ENCODE assay signal across 7 mouse cellular contexts in the genomic region with DNA sequence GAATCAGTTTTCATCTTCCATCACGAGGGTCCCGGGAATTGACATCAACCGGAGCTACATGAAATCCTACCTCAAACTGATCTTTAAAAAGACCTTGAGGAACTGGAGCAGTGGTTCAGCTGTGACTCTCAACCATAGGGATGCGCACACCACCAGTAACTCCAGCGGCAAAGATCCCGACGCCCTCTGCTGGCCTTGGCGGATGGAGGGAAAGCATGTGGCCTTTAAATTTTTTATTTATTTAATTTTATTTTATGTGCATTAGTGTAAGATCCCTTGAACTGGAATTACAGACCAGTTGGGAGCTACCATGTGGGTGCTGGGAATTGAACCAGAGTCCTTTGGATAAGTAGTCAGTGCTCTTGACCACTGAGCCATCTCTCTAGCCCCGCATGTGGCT. TPM values are rescaled to one million over a fixed set of nuclear protein-coding genes. Genes with fewer than 3 reads are reported as not detected.
DNase-seq lines count a peak whose midpoint lies in the region; ATAC-seq and TF ChIP-seq lines count a peak whose summit lies in the region.

No protein-coding gene starts in this region.

- TF ChIP-seq CTCF in layer of hippocampus, adult 2 months (conservative IDR thresholded peaks at IDR 0.05), result no peak

- peak overlapping the region; percentile 43 for H3K4me2 ChIP-seq in lung, embryonic 16.5 days (ENCODE audit: low read depth, low read length)
- peak overlapping the region; percentile 38 for H3K4me2 ChIP-seq in forebrain, embryonic 16.5 days (ENCODE audit: low read length)

- H3K27ac ChIP-seq in lung, embryonic 16.5 days (ENCODE audit: low read length), result peak overlapping the region; percentile 76
- H3K27ac ChIP-seq in forebrain, embryonic 16.5 days (ENCODE audit: low read length), result peak overlapping the region; percentile 92
- peak overlapping the region; percentile 82 for H3K27ac ChIP-seq in layer of hippocampus, adult 2 months
- peak overlapping the region; percentile 78 for H3K27ac ChIP-seq in macrophage

- DNase-seq in lung, adult 18-20 months, result no peak
- peak; percentile 56 to 70 for DNase-seq in cerebellum, adult 18-20 months
- DNase-seq in layer of hippocampus, adult 2 months (ENCODE audit: low spot score in 2 of 2), result peak; percentile 63

- H3K4me1 ChIP-seq in lung, embryonic 16.5 days (replicated peaks; ENCODE audit: control insufficient read depth, insufficient read depth, low read length), result peaks cover 33% of the 10 kb centered on the region
- H3K4me1 ChIP-seq in forebrain, embryonic 16.5 days (replicated peaks; ENCODE audit: control insufficient read depth, insufficient read depth, low read length), result peaks cover 44% of the 10 kb centered on the region

- H3K36me3 ChIP-seq in lung, embryonic 16.5 days (ENCODE audit: control insufficient read depth, insufficient read depth, low read length), result peaks cover 11% of the 10 kb centered on the region; the same call in 1 of the 2 replicates
- peaks cover 6% of the 10 kb centered on the region; the same call in 1 of the 2 replicates for H3K36me3 ChIP-seq in forebrain, embryonic 16.5 days (ENCODE audit: control insufficient read depth, insufficient read depth)
- peaks cover 16% of the 10 kb centered on the region for H3K36me3 ChIP-seq in macrophage (ENCODE audit: inconsistent target)

- no peaks in the 10 kb centered on the region for H3K9me3 ChIP-seq in lung, embryonic 16.5 days (ENCODE audit: control insufficient read depth, low read length)
- no peaks in the 10 kb centered on the region for H3K9me3 ChIP-seq in forebrain, embryonic 16.5 days (ENCODE audit: control insufficient read depth, low read length)

- 15% methylated on average over 9 of the region's 9 CpGs for WGBS in lung, embryonic 16.5 days
- 11% methylated on average over 9 of the region's 9 CpGs for WGBS in forebrain, embryonic 16.5 days
- WGBS in macrophage (ENCODE audit: missing documents), result 22% methylated on average over 9 of the region's 9 CpGs

- peaks cover 33% of the 10 kb centered on the region for H3K79me2 ChIP-seq in macrophage (ENCODE audit: inconsistent target)

- no peaks in the 10 kb centered on the region for H3K27me3 ChIP-seq in lung, embryonic 16.5 days (ENCODE audit: control insufficient read depth, insufficient read depth, low read depth, low read length)
- H3K27me3 ChIP-seq in forebrain, embryonic 16.5 days (replicated peaks; ENCODE audit: control insufficient read depth, insufficient read depth, low read length), result no peaks in the 10 kb centered on the region

- peak overlapping the region; percentile 25; the same call in 1 of the 2 replicates for H3K4me3 ChIP-seq in lung, embryonic 16.5 days (ENCODE audit: low read length)
- H3K4me3 ChIP-seq in forebrain, embryonic 16.5 days (replicated peaks; ENCODE audit: low read length), result peak overlapping the region; percentile 3; the same call in 1 of the 2 replicates
- H3K4me3 ChIP-seq in layer of hippocampus, adult 2 months, result peak overlapping the region; percentile 21; the same call in 1 of the 2 replicates
- peak overlapping the region; percentile 52; the same call in 1 of the 2 replicates for H3K4me3 ChIP-seq in macrophage (ENCODE audit: inconsistent target)

- ATAC-seq in lung, embryonic 16.5 days (ENCODE audit: low read depth), result no peak
- ATAC-seq in forebrain, embryonic 16.5 days, result peak; percentile 1; the same call in 1 of the 2 replicates
- ATAC-seq in inflammation-experienced regulatory T-cells, adult 6 months, result no peak

- peak overlapping the region; percentile 46 for H3K9ac ChIP-seq in lung, embryonic 16.5 days (ENCODE audit: low read length)
- H3K9ac ChIP-seq in forebrain, embryonic 16.5 days (replicated peaks; ENCODE audit: low read depth, low read length), result no peak overlapping the region

RNA-seq across cellular contexts. Expression of a gene that starts 1.2 kb away (rescaled TPM):
- 11.0 and 12.1 TPM in 2 replicates for polyA plus RNA-seq in lung, embryonic 16.5 days (2015; fragmentation: Nextera tagmentation; extraction: Ambion mirVana)
- polyA plus RNA-seq in forebrain, embryonic 16.5 days (2015; fragmentation: Nextera tagmentation; extraction: Ambion mirVana), result 23.4 and 24.5 TPM in 2 replicates
- total RNA-seq in layer of hippocampus, adult 2 months (2021), result 10 to 100 TPM; 36.4 to 37.1 TPM
- 10 to 100 TPM in 9 of 26 experiments, 1 to 10 TPM in 17; 2.4 to 25.8 (median 7.7) TPM for total RNA-seq in macrophage (2018; cell fraction: chromatin; rRNA removed)
- 10 to 100 TPM in 17 of 26 experiments, 1 to 10 TPM in 9; 4.7 to 16.4 (median 11.9) TPM for total RNA-seq in macrophage (2018; cell fraction: cytosol; rRNA removed)
- total RNA-seq in macrophage (2018; cell fraction: nucleus; rRNA removed), result 10 to 100 TPM in 15 of 26 experiments, 1 to 10 TPM in 11; 5.5 to 23.2 (median 10.6) TPM
- polyA plus RNA-seq in macrophage (2018), result 6.6 to 13.3 TPM (median 10.2 TPM) in 3 replicates
- polyA plus RNA-seq in inflammation-experienced regulatory T-cells, adult 6 months (2017; shearing (Covaris generic)), result 1 to 10 TPM; 4.9 to 6.2 (median 6.1) TPM

RNA-seq across cellular contexts. Expression of a gene that starts 21.2 kb away (rescaled TPM):
- polyA plus RNA-seq in lung, embryonic 16.5 days (2015; fragmentation: Nextera tagmentation; extraction: Ambion mirVana), result 5.5 and 5.7 TPM in 2 replicates
- 1.6 and 1.9 TPM in 2 replicates for polyA plus RNA-seq in forebrain, embryonic 16.5 days (2015; fragmentation: Nextera tagmentation; extraction: Ambion mirVana)
- 1 to 10 TPM; 6.1 to 7.1 TPM for total RNA-seq in layer of hippocampus, adult 2 months (2021)
- 10 to 100 TPM; 20.0 to 66.0 (median 29.6) TPM for total RNA-seq in macrophage (2018; cell fraction: chromatin; rRNA removed)
- total RNA-seq in macrophage (2018; cell fraction: cytosol; rRNA removed), result 10 to 100 TPM; 29.2 to 68.9 (median 35.2) TPM
- total RNA-seq in macrophage (2018; cell fraction: nucleus; rRNA removed), result 10 to 100 TPM; 18.9 to 54.1 (median 29.3) TPM
- 19.5 to 36.1 TPM (median 21.2 TPM) in 3 replicates for polyA plus RNA-seq in macrophage (2018)
- polyA plus RNA-seq in inflammation-experienced regulatory T-cells, adult 6 months (2017; shearing (Covaris generic)), result 10 to 100 TPM in 1 of 3 experiments, 1 to 10 TPM in 2; 8.1 to 11.5 (median 8.7) TPM

RNA-seq across cellular contexts. Expression of a gene that starts 36.7 kb away (rescaled TPM):
- 38.7 and 41.4 TPM in 2 replicates for polyA plus RNA-seq in lung, embryonic 16.5 days (2015; fragmentation: Nextera tagmentation; extraction: Ambion mirVana)
- polyA plus RNA-seq in forebrain, embryonic 16.5 days (2015; fragmentation: Nextera tagmentation; extraction: Ambion mirVana), result 32.1 and 32.3 TPM in 2 replicates
- total RNA-seq in layer of hippocampus, adult 2 months (2021), result 10 to 100 TPM; 65.3 to 66.1 TPM
- total RNA-seq in macrophage (2018; cell fraction: chromatin; rRNA removed), result 10 to 100 TPM; 32.0 to 86.3 (median 54.8) TPM
- 10 to 100 TPM; 27.3 to 39.4 (median 33.0) TPM for total RNA-seq in macrophage (2018; cell fraction: cytosol; rRNA removed)
- 10 to 100 TPM; 25.6 to 49.7 (median 35.0) TPM for total RNA-seq in macrophage (2018; cell fraction: nucleus; rRNA removed)
- polyA plus RNA-seq in macrophage (2018), result 19.4 to 30.5 TPM (median 30.3 TPM) in 3 replicates
- 10 to 100 TPM; 13.6 to 17.5 (median 14.5) TPM for polyA plus RNA-seq in inflammation-experienced regulatory T-cells, adult 6 months (2017; shearing (Covaris generic))

RNA-seq across cellular contexts. Expression of a gene that starts 37.2 kb away (rescaled TPM):
- 87.5 and 90.2 TPM in 2 replicates for polyA plus RNA-seq in lung, embryonic 16.5 days (2015; fragmentation: Nextera tagmentation; extraction: Ambion mirVana)
- 9.3 and 12.6 TPM in 2 replicates for polyA plus RNA-seq in forebrain, embryonic 16.5 days (2015; fragmentation: Nextera tagmentation; extraction: Ambion mirVana)
- total RNA-seq in layer of hippocampus, adult 2 months (2021), result 10 to 100 TPM; 16.8 to 17.2 TPM
- 10 to 100 TPM in 18 of 26 experiments, 1 to 10 TPM in 8; 3.7 to 35.4 (median 12.4) TPM for total RNA-seq in macrophage (2018; cell fraction: chromatin; rRNA removed)
- total RNA-seq in macrophage (2018; cell fraction: cytosol; rRNA removed), result 10 to 100 TPM; 28.2 to 67.4 (median 39.0) TPM
- total RNA-seq in macrophage (2018; cell fraction: nucleus; rRNA removed), result 10 to 100 TPM; 10.8 to 40.1 (median 19.8) TPM
- 40.0 to 53.0 TPM (median 46.8 TPM) in 3 replicates for polyA plus RNA-seq in macrophage (2018)
- 10 to 100 TPM; 25.6 to 28.7 (median 25.6) TPM for polyA plus RNA-seq in inflammation-experienced regulatory T-cells, adult 6 months (2017; shearing (Covaris generic))

RNA-seq across cellular contexts. Expression of a gene that starts 44.7 kb away (rescaled TPM):
- polyA plus RNA-seq in lung, embryonic 16.5 days (2015; fragmentation: Nextera tagmentation; extraction: Ambion mirVana), result not detected in 2 replicates
- not detected in 2 replicates for polyA plus RNA-seq in forebrain, embryonic 16.5 days (2015; fragmentation: Nextera tagmentation; extraction: Ambion mirVana)
- not detected for total RNA-seq in layer of hippocampus, adult 2 months (2021)
- total RNA-seq in macrophage (2018; cell fraction: chromatin; rRNA removed), result not detected
- not detected for total RNA-seq in macrophage (2018; cell fraction: cytosol; rRNA removed)
- total RNA-seq in macrophage (2018; cell fraction: nucleus; rRNA removed), result not detected
- polyA plus RNA-seq in macrophage (2018), result not detected in 3 replicates
- not detected for polyA plus RNA-seq in inflammation-experienced regulatory T-cells, adult 6 months (2017; shearing (Covaris generic))

Comparison
In these comparisons a context has a peak if more than half of its experiments do, and no peak if none do; other contexts are left out.
1. DNase-seq: peak in cerebellum, adult 18-20 months (2 of 2) and layer of hippocampus, adult 2 months (2 of 2); none in lung, adult 18-20 months (0 of 2).
2. Peak in every context shown above with its lines, with median percentiles within 50 percentile points of each other: H3K27ac ChIP-seq and H3K4me3 ChIP-seq.